In the genomic region with DNA sequence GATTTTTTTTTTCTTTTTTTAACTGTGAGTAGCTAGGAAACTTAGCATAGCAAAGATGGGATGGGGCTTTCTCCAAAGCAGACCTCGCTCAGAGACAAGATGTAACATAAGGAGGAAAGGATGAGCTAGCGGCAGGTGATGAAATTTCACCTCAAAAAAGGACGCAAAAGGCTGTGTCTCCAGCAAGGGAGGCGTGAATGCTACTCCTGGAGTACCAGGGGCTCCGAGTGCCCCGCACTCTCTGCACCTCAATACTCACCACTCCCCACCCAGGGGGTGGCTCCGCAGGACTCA, we compare ENCODE assay signal across 8 mouse cellular contexts. TPM values are rescaled to one million over a fixed set of nuclear protein-coding genes. Genes with fewer than 3 reads are reported as not detected.
DNase-seq lines count a peak whose midpoint lies in the region; ATAC-seq and TF ChIP-seq lines count a peak whose summit lies in the region.

No protein-coding gene starts in this region.

- under 1% methylated on average over 7 of the region's 7 CpGs for WGBS in kidney, adult 2 months
- 2% methylated on average over 7 of the region's 7 CpGs for WGBS in hindbrain, embryonic 11.5 days
- under 1% methylated on average over 7 of the region's 7 CpGs for WGBS in midbrain, embryonic 12.5 days

- no peaks in the 10 kb centered on the region for H3K27me3 ChIP-seq in kidney, adult 2 months (replicated peaks; ENCODE audit: control insufficient read depth, insufficient read depth, low read length)
- H3K27me3 ChIP-seq in hindbrain, embryonic 11.5 days (ENCODE audit: control insufficient read depth, insufficient read depth, low read length), result no peaks in the 10 kb centered on the region
- H3K27me3 ChIP-seq in midbrain, embryonic 12.5 days, result peaks cover 13% of the 10 kb centered on the region

- DNase-seq in kidney, adult 2 months, result no peak
- DNase-seq in kidney, adult 9 months, result no peak
- peak; percentile 31 for DNase-seq in WW6 (ENCODE audit: low read depth, low spot score)
- no peak for DNase-seq in hindbrain, embryonic 11.5 days (ENCODE audit: low spot score)
- DNase-seq in right cerebral cortex, postnatal 4 days, result no peak
- no peak for DNase-seq in right cerebral cortex, postnatal 10 days (ENCODE audit: low spot score in 2 of 2)
- DNase-seq in urinary bladder, postnatal 4 days (ENCODE audit: low spot score in 2 of 2), result no peak

- ATAC-seq in hindbrain, embryonic 11.5 days (ENCODE audit: low FRiP score), result no peak
- no peak for ATAC-seq in midbrain, embryonic 12.5 days (ENCODE audit: low FRiP score, low read depth)

- H3K4me3 ChIP-seq in kidney, adult 2 months (ENCODE audit: insufficient read depth, low read depth, low read length), result peak overlapping the region; percentile 68
- peak overlapping the region; percentile 90 for H3K4me3 ChIP-seq in hindbrain, embryonic 11.5 days (ENCODE audit: low read depth, low read length)
- peak overlapping the region; percentile 85 for H3K4me3 ChIP-seq in midbrain, embryonic 12.5 days

- H3K9me3 ChIP-seq in hindbrain, embryonic 11.5 days (ENCODE audit: control insufficient read depth, low read length), result no peaks in the 10 kb centered on the region
- no peaks in the 10 kb centered on the region for H3K9me3 ChIP-seq in midbrain, embryonic 12.5 days

- H3K36me3 ChIP-seq in kidney, adult 2 months (ENCODE audit: control insufficient read depth, insufficient read depth, low read length), result no peaks in the 10 kb centered on the region
- no peaks in the 10 kb centered on the region for H3K36me3 ChIP-seq in hindbrain, embryonic 11.5 days (ENCODE audit: control insufficient read depth, insufficient read depth, low read length)
- no peaks in the 10 kb centered on the region for H3K36me3 ChIP-seq in midbrain, embryonic 12.5 days

- peaks cover 7% of the 10 kb centered on the region; the same call in 1 of the 2 replicates for H3K4me1 ChIP-seq in kidney, adult 2 months (ENCODE audit: control insufficient read depth, insufficient read depth, low read length)
- no peaks in the 10 kb centered on the region for H3K4me1 ChIP-seq in hindbrain, embryonic 11.5 days (replicated peaks; ENCODE audit: control insufficient read depth, insufficient read depth, low read length)
- peaks cover 5% of the 10 kb centered on the region; the same call in 1 of the 2 replicates for H3K4me1 ChIP-seq in midbrain, embryonic 12.5 days

- no peak for TF ChIP-seq CTCF in kidney, adult 2 months (conservative IDR thresholded peaks at IDR 0.05; ENCODE audit: insufficient read depth, insufficient read length, low read depth, low read length)

- peak overlapping the region; percentile 88 for H3K27ac ChIP-seq in kidney, adult 2 months (ENCODE audit: insufficient read depth, low read depth, low read length)
- H3K27ac ChIP-seq in hindbrain, embryonic 11.5 days (ENCODE audit: low read depth, low read length), result peak overlapping the region; percentile 96
- peak overlapping the region; percentile 96 for H3K27ac ChIP-seq in midbrain, embryonic 12.5 days (replicated peaks)

- H3K4me2 ChIP-seq in hindbrain, embryonic 11.5 days (replicated peaks; ENCODE audit: low read depth, low read length), result peak overlapping the region; percentile 57
- H3K4me2 ChIP-seq in midbrain, embryonic 12.5 days (replicated peaks), result peak overlapping the region; percentile 76

- no peak for TF ChIP-seq POLR2A in kidney, adult 2 months (IDR thresholded peaks at IDR 0.05; ENCODE audit: low read depth, low read length)

- H3K9ac ChIP-seq in hindbrain, embryonic 11.5 days (ENCODE audit: low read depth, low read length), result peak overlapping the region; percentile 98
- peak overlapping the region; percentile 95 for H3K9ac ChIP-seq in midbrain, embryonic 12.5 days (replicated peaks)

RNA-seq across cellular contexts. Expression of a gene that starts 0.9 kb away (rescaled TPM):
- 5.2 and 6.5 TPM in 2 replicates for polyA plus RNA-seq in kidney, adult 2 months (2012; rRNA removed)
- 3.5 and 8.4 TPM in 2 replicates for polyA plus RNA-seq in hindbrain, embryonic 11.5 days (2014; fragmentation: Nextera tagmentation; extraction: Ambion mirVana)
- 5.4 and 5.7 TPM in 2 replicates for polyA plus RNA-seq in midbrain, embryonic 12.5 days (2016; fragmentation: Nextera tagmentation; extraction: Ambion mirVana)

RNA-seq across cellular contexts. Expression of a gene that starts 53.7 kb away (rescaled TPM):
- polyA plus RNA-seq in kidney, adult 2 months (2012; rRNA removed), result 12.7 and 16.7 TPM in 2 replicates
- polyA plus RNA-seq in hindbrain, embryonic 11.5 days (2014; fragmentation: Nextera tagmentation; extraction: Ambion mirVana), result 251 and 269 TPM in 2 replicates
- 238 and 256 TPM in 2 replicates for polyA plus RNA-seq in midbrain, embryonic 12.5 days (2016; fragmentation: Nextera tagmentation; extraction: Ambion mirVana)

RNA-seq across cellular contexts. Expression of a gene that starts 54.7 kb away (rescaled TPM):
- polyA plus RNA-seq in kidney, adult 2 months (2012; rRNA removed), result 22.5 and 25.3 TPM in 2 replicates
- 111 and 115 TPM in 2 replicates for polyA plus RNA-seq in hindbrain, embryonic 11.5 days (2014; fragmentation: Nextera tagmentation; extraction: Ambion mirVana)
- 99.0 and 105 TPM in 2 replicates for polyA plus RNA-seq in midbrain, embryonic 12.5 days (2016; fragmentation: Nextera tagmentation; extraction: Ambion mirVana)

Comparison
In these comparisons a context has a peak if more than half of its experiments do, and no peak if none do; other contexts are left out.
1. RNA of a gene that starts 53.7 kb away (polyA plus RNA-seq): 251 to 269 TPM in hindbrain, embryonic 11.5 days and 238 to 256 TPM in midbrain, embryonic 12.5 days; 12.7 to 16.7 TPM in kidney, adult 2 months; every median in the first group is over 10 times any median in the second.
2. Peak in every context shown above with its lines, with median percentiles within 50 percentile points of each other: H3K27ac ChIP-seq and H3K4me3 ChIP-seq.